Mouse (Mus musculus): Measurements from ENCODE around the gene Vps50. TPM values are rescaled to one million over a fixed set of nuclear protein-coding genes. Genes with fewer than 3 reads are reported as not detected.
"Not testable (repeated sequence)": the region's sequence is repeated elsewhere in the genome, so short reads cannot be mapped to it uniquely, and the experiment has no call there.

Gene Vps50
- polyA plus RNA-seq, 1 experiment from 2014 or later: 31.2 TPM

DNA sequence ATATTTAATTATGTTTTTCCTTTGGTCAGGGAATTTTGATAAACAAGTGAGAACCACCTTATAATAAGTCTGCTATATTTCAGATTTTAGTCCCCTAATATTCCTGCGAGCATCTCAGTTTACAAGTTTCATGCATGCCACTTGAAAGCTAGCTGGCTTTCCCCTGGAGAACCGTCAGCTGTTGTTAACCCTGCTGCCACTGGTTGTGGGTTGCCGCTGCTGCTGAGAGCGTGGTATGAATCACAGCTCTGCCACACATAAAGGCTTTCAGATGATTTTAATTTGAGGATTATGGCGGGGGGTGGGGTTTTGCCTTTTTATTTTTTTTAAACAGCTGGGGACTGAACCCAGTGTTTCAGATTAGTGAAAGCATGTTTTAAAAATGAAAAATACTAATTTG, 7.1 kb downstream of the Vps50 start:
- TF ChIP-seq CTCF (IDR thresholded peaks at IDR 0.05; ENCODE audit: low read depth): no peak
- H3K4me3 ChIP-seq (ENCODE audit: low read depth, low read length): no peak overlapping the region
- no peaks in the 10 kb centered on the region for H3K9me3 ChIP-seq (ENCODE audit: low read depth, low read length)
- H3K9ac ChIP-seq: no peak overlapping the region
- H3K4me1 ChIP-seq (ENCODE audit: insufficient read depth): no peaks in the 10 kb centered on the region
- 85% methylated on average over 5 of the region's 5 CpGs for WGBS
- no peaks in the 10 kb centered on the region for H3K27me3 ChIP-seq (ENCODE audit: insufficient read depth, low read length)
- DNase-seq: no peak
- H3K4me2 ChIP-seq: no peak overlapping the region
- no peak overlapping the region for H3K27ac ChIP-seq (ENCODE audit: low read depth)
- no peaks in the 10 kb centered on the region for H3K36me3 ChIP-seq (ENCODE audit: insufficient read depth)
- ATAC-seq (ENCODE audit: insufficient read depth): no peak

DNA sequence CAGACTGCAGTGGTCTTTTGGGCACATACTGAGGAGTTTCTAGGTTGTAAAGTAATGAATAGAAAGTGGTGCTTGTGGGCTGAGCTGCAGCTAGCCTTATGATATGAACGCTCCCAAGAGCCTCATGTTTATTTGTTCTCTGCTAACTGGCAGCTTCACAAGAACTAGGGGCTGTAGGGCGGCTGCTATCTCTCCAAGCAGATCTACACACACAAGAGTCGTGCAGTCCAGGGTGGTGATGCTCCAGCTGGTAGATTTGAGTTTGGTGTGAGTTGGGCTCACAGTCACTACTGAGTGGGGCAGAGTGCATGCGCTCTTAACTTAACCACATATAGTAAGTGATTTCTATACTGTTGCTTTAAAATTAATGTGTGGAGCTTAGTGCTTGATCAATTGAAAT, 8.9 kb downstream of the Vps50 start:
- Histone ChIP-seq H3K9me3 (ENCODE audit: low read depth, low read length) (no peaks in the 10 kb centered on the region), H3K9ac (no peak overlapping the region), H3K27me3 (ENCODE audit: insufficient read depth, low read length) (no peaks in the 10 kb centered on the region), H3K4me3 (ENCODE audit: low read depth, low read length) (no peak overlapping the region), H3K27ac (ENCODE audit: low read depth) (no peak overlapping the region), H3K4me2 (no peak overlapping the region), H3K36me3 (ENCODE audit: insufficient read depth) (no peaks in the 10 kb centered on the region), H3K4me1 (ENCODE audit: insufficient read depth) (no peaks in the 10 kb centered on the region)
- WGBS: 50% methylated on average over 4 of the region's 4 CpGs
- TF ChIP-seq CTCF (IDR thresholded peaks at IDR 0.05; ENCODE audit: low read depth): no peak
- DNase-seq (no peak), ATAC-seq (ENCODE audit: insufficient read depth) (no peak)

- WGBS: 89% methylated on average over 2 of the region's 2 CpGs
- H3K4me1 ChIP-seq (ENCODE audit: insufficient read depth): not testable (repeated sequence)
These were observed 10.0 kb downstream of the Vps50 start for GRCm38 (mm10) chr6:3508151-3508550.

DNA sequence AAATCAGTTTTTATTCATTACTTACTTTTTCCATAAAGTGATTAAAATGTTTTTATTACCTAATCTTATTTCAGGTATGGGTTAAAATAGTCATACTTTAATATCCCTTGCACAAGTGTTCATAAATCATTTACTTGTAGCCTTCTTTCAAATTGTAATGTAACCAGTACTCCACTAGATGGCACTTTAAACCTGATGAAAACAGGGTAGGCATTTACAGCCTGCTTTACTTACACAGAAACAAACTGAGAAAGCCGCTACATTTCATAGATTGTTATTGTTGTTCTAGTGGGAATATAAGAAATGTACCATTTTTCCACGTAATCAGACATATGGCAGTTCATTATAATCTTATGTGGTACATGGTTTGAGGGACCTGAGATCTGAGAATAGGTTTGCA, 11.6 kb downstream of the Vps50 start:
- DNase-seq (peak; percentile 80), ATAC-seq (ENCODE audit: insufficient read depth) (peak; percentile 50)
- peak; percentile 65 for TF ChIP-seq CTCF (IDR thresholded peaks at IDR 0.05; ENCODE audit: low read depth)
- 13% methylated on average over 2 of the region's 2 CpGs for WGBS
- Histone ChIP-seq H3K4me3 (ENCODE audit: low read depth, low read length) (no peak overlapping the region), H3K36me3 (ENCODE audit: insufficient read depth) (no peaks in the 10 kb centered on the region), H3K27me3 (ENCODE audit: insufficient read depth, low read length) (no peaks in the 10 kb centered on the region), H3K9me3 (ENCODE audit: low read depth, low read length) (no peaks in the 10 kb centered on the region), H3K4me2 (no peak overlapping the region), H3K9ac (no peak overlapping the region), H3K27ac (ENCODE audit: low read depth) (no peak overlapping the region), H3K4me1 (ENCODE audit: insufficient read depth) (no peaks in the 10 kb centered on the region)

More at GRCm38 (mm10) chr6:3508151-3508550, 10.0 kb downstream of the Vps50 start:
- not testable (repeated sequence) for H3K27me3 ChIP-seq (ENCODE audit: insufficient read depth, low read length); H3K9me3 ChIP-seq (ENCODE audit: low read depth, low read length); H3K9ac ChIP-seq; H3K4me3 ChIP-seq (ENCODE audit: low read depth, low read length); H3K36me3 ChIP-seq (ENCODE audit: insufficient read depth); DNase-seq; ATAC-seq (ENCODE audit: insufficient read depth); H3K27ac ChIP-seq (ENCODE audit: low read depth); H3K4me2 ChIP-seq

DNA sequence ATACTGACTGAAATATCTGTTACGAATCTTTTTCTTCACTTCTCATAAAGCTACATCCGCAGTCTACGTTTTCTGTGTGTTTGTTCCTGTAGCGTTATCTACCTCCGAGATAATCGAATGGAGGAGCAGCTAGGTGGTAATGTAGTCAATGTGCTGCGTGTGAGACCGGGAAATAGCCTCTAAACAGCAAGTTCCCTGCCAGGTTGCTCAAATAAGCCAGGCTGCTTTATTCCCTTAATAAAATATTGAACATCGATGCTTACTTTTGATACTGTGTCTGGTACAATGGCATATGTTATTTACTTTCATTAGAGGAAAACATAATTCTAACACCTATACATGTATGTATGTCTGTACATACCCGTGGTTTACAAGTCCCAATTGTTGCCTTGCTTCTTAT, 12.9 kb downstream of the Vps50 start:
- ATAC-seq (ENCODE audit: insufficient read depth) (no peak), DNase-seq (no peak)
- H3K9ac ChIP-seq: no peak overlapping the region
- H3K4me2 ChIP-seq: no peak overlapping the region
- H3K4me1 ChIP-seq (ENCODE audit: insufficient read depth): no peaks in the 10 kb centered on the region
- no peaks in the 10 kb centered on the region for H3K9me3 ChIP-seq (ENCODE audit: low read depth, low read length)
- no peak for TF ChIP-seq CTCF (IDR thresholded peaks at IDR 0.05; ENCODE audit: low read depth)
- H3K4me3 ChIP-seq (ENCODE audit: low read depth, low read length): no peak overlapping the region
- H3K36me3 ChIP-seq (ENCODE audit: insufficient read depth): no peaks in the 10 kb centered on the region
- no peaks in the 10 kb centered on the region for H3K27me3 ChIP-seq (ENCODE audit: insufficient read depth, low read length)
- WGBS: 60% methylated on average over 10 of the region's 10 CpGs
- H3K27ac ChIP-seq (ENCODE audit: low read depth): no peak overlapping the region

DNA sequence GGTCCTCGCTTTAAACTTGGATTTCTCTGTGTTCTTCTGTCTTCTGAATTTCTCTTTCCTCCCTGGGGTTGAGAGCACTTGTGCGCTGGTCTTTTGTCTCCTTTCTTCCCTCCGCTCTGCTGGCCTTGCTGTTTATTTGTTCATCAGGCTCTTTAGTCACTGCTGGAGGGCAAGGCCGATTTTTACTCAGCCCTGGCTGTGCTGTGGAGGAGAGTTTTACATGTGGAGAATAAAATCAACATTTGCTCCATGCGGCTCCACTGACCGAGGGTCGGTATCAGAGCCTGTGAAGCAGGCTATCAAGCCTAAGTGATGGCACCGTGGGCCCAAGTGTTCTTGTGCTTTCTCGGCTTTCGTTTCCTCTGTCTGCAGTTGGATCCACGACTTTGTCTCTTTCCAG, 13.4 kb downstream of the Vps50 start:
- peak overlapping the region; percentile 39; the same call in 1 of the 2 replicates for H3K4me2 ChIP-seq
- ATAC-seq (ENCODE audit: insufficient read depth): no peak
- no peak overlapping the region for H3K27ac ChIP-seq (ENCODE audit: low read depth)
- TF ChIP-seq CTCF (IDR thresholded peaks at IDR 0.05; ENCODE audit: low read depth): no peak
- H3K4me3 ChIP-seq (ENCODE audit: low read depth, low read length): no peak overlapping the region
- H3K4me1 ChIP-seq (ENCODE audit: insufficient read depth): no peaks in the 10 kb centered on the region
- DNase-seq: peak; percentile 8
- H3K27me3 ChIP-seq (ENCODE audit: insufficient read depth, low read length): no peaks in the 10 kb centered on the region
- H3K36me3 ChIP-seq (ENCODE audit: insufficient read depth): no peaks in the 10 kb centered on the region
- WGBS: 22% methylated on average over 11 of the region's 11 CpGs
- no peak overlapping the region; the same call in 1 of the 2 replicates for H3K9ac ChIP-seq
- no peaks in the 10 kb centered on the region for H3K9me3 ChIP-seq (ENCODE audit: low read depth, low read length)

DNA sequence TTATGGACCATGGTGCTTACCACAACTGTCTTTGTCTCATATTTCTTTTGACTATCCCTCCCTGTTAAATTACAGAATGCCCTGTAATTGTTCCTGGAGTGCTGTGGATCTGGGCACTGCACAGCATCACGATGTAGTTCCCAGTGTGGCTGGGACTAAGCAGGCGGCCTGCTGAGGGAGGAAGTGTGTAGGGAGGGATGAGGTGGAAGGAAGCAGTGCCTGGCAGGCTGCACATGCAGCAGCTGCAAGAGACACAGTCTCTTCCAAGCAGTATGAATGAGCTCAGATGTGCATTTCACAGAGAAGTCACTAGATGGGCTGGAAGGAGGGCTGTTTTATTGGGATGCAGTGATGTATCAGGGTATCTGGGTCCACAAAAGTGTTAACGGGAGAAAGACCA, 14.4 kb downstream of the Vps50 start:
- no peak overlapping the region for H3K27ac ChIP-seq (ENCODE audit: low read depth)
- DNase-seq (peak; percentile 32), ATAC-seq (ENCODE audit: insufficient read depth) (peak; percentile 80)
- H3K4me2 ChIP-seq: no peak overlapping the region
- no peaks in the 10 kb centered on the region for H3K9me3 ChIP-seq (ENCODE audit: low read depth, low read length)
- 40% methylated on average over 3 of the region's 3 CpGs for WGBS
- H3K27me3 ChIP-seq (ENCODE audit: insufficient read depth, low read length): no peaks in the 10 kb centered on the region
- H3K9ac ChIP-seq: no peak overlapping the region
- peaks cover 2% of the 10 kb centered on the region; the same call in 1 of the 2 replicates for H3K36me3 ChIP-seq (ENCODE audit: insufficient read depth)
- TF ChIP-seq CTCF (IDR thresholded peaks at IDR 0.05; ENCODE audit: low read depth): no peak
- no peak overlapping the region for H3K4me3 ChIP-seq (ENCODE audit: low read depth, low read length)
- no peaks in the 10 kb centered on the region for H3K4me1 ChIP-seq (ENCODE audit: insufficient read depth)

- no peak overlapping the region for H3K9ac ChIP-seq
- H3K36me3 ChIP-seq (ENCODE audit: insufficient read depth): 0 out of 2 replicates have a peak, but pooled peaks cover 3% of the 10 kb centered on the region
- no peaks in the 10 kb centered on the region for H3K27me3 ChIP-seq (ENCODE audit: insufficient read depth, low read length)
- H3K4me1 ChIP-seq (ENCODE audit: insufficient read depth): no peaks in the 10 kb centered on the region
- no peak for DNase-seq
- no peak overlapping the region for H3K4me2 ChIP-seq
- H3K4me3 ChIP-seq (ENCODE audit: low read depth, low read length): no peak overlapping the region
- WGBS: 87% methylated on average over 4 of the region's 4 CpGs
- H3K9me3 ChIP-seq (ENCODE audit: low read depth, low read length): no peaks in the 10 kb centered on the region
- no peak for ATAC-seq (ENCODE audit: insufficient read depth)
- no peak for TF ChIP-seq CTCF (IDR thresholded peaks at IDR 0.05; ENCODE audit: low read depth)
- H3K27ac ChIP-seq (ENCODE audit: low read depth): no peak overlapping the region
These were observed 30.0 kb downstream of the Vps50 start for GRCm38 (mm10) chr6:3528198-3528597.

Data from lung, embryonic 14.5 days (tissue).